Mouse (Mus musculus) heart, postnatal 36 days (tissue): ENCODE measurements at regions not wholly inside any gene's neighbourhood (a gene's known extent, or its start where the extent isn't known, plus 50 kb on each side); places are given as distances from the start of the nearest gene placed in this dataset.

Source experiments
- DNase-seq, 2 experiments: peaks; one replicate each; pipeline ENCODE4 v3.0.0; 2021 to 2022
- intact Hi-C: fragments of 180-260 bp; cut with DNase I; formaldehyde crosslinking; loops from one replicate; pipeline ENCODE4 v1.15.1; 2025

DNA sequence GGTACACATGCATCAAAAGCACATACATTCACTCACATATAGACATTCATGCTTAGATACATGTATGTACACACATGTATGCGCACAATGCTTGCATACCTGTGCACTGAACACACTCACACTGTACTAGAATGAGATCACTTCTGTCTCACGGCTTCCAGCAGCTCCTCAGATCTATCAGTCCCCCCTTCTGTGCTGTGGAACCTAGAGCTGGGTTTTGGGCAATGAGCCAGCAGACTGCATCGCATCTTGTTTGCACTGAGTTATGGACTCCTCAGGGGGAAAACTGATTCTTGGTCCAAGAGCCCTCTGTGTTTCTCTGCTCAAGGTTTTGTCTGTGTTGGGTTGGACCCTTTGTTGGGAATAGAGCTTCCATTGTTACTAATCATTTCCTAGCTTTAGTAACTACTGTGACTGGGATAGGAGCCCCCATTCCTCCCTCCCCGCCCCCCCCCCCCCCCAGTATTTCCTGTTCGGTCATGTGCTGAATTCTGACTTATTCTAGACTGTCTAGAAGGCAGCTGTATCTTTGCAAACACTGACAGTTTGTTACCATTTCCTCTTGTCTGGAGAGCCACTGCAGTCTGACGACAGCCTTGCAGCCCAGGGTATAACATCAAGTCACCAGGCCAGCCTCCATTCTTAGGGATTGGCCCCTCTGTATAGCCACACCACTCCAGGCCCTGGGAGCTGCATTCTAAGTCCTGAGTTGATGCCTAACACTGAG, 101.3 kb downstream of the Tpra1 start:
- peak in 1 of 2 experiments; percentile 9 for DNase-seq
- intact Hi-C loops: no loop called here

DNA sequence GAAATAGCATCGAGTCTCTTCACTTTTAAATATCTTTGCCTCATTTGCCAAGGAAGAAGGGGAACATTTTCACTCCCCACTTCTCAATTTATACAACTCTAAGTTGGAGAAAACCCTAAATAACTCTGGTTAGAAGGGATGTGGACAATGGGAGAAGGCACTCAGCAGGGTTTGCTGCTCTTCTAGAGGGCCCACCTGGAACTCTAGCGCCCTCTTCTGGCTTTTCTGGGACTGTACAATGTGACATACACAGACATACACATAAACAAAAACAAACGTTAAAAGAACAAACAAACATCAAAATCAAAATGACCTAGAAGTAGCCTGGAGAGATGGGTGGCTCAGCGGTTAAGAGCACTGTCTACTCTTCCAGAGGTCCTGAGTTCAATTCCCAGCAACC, 103.0 kb downstream of the Tpra1 start:
- intact Hi-C loops: no loop called here
- no peak for DNase-seq

DNA sequence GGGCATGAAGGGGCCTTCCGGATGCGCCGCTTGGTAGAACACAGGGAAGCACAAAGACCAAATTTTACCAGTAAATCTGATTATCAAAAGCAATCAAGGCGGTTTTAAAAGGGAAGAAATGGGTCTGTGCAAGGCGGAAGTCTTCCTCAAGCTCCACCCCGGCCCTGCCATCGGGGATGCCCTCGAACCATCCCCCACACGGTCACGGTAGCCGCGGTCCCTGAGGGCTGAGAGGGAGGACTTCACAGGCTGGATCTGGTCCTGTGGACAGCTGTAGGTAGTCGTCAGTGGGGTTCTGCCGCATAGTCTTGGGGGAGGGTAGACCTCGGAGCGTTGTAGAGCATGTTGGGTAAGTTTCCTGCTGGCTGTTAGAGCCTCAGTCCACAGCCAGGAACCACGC, 104.9 kb downstream of the Tpra1 start:
- DNase-seq: no peak
- intact Hi-C loops: no loop called here

DNA sequence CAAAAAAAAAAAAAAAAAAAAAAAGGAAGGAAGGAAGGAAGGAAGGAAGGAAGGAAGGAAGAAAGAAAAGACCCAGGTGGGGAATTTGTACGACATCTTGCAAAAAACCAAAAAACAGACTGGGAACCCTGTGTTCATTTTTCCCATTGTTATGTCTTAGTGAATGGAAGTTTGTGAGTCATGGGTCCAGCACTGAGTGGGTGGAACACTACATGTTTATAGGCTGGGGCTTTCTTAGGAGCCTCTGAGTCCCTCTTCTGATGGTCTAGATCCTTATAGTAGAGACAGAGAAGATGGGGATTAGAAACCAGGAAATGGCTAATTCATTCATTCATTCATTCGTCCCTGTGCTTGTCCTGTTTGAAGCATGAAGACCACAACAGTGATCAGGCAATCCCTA, 105.5 kb downstream of the Tpra1 start:
- intact Hi-C loops: no loop called here
- DNase-seq: no peak

DNA sequence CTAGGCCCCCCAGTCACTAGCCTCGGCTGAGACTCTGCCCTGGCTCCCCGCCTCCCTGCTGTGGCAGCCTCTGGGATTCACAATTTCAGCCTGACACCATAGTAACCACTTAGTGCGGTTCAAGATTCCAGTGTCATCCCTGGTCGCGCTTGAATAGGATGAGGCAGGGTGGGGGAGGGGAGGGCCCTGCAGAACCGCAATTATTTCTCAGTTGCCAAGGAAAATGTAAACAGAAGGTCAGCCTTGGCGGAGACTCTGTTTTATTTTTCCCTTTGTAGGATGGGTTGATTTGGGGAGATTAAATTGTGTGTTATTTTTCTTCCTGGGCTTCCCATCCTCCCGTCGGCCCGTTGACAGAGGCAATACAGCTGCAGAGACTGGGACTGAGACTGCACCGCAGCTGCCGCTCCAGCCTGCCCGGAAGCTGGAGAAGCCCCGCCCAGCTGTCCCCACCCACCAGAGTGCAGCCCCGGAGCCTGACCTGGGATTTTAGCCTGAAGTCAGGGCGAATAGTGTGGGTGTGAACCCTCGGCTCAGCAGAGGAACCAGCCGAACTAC, 106.6 kb downstream of the Tpra1 start:
- intact Hi-C loops: no loop called here
- peak; percentile 51 to 53 for DNase-seq

DNA sequence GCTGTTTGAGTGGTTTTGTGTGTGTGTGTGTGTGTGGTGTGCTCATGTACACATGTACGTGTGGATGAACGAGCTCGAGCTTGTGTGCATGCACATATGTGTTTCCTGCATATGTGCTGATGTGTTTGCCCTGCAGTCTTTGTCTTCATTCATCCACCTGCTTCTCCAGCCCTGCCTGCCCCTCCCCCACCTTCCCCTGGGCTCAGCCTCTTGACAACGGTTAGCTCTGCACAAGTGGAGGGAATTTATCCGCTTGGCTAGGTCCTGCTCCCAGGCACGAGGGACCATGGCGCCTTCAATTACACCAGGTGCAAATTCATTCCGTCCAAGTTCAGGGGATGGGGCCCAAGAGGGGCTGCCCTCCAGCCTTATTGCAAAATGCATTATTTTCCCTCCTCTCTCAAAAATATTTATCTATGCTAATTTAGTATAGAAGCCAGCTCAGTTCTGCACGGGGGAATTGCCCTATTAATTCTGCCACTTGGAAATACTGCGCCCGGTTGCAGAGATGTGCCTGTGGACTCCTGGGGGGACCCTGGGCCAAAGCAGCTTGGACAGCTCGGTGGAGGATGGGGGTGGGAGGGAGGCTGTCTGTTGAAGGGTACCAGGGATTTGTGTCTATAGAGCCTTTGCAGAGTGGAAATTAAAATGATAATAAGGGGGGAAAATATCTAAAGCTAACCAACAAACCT, 111.1 kb downstream of the Tpra1 start:
- no peak for DNase-seq
- intact Hi-C loops: no loop called here

DNA sequence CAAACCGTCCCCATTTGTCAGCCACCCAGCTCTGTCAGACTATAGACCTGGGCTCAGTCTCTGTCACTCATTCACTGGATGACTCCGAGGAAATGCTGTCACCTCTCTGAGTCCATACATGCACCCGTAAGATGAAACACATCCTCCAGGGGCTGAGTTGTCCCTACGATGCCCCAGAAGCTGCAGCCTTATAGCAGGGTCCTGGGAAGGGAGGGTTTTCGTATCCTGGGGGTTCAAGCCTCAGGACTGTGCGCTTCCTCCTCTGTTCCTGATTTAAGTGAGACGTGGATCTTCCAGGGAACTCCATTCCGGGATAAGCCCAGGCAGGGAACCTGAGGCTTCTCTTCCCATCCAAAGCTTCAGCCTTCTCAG, 111.6 kb downstream of the Tpra1 start:
- DNase-seq: no peak
- intact Hi-C loops: no loop called here

DNA sequence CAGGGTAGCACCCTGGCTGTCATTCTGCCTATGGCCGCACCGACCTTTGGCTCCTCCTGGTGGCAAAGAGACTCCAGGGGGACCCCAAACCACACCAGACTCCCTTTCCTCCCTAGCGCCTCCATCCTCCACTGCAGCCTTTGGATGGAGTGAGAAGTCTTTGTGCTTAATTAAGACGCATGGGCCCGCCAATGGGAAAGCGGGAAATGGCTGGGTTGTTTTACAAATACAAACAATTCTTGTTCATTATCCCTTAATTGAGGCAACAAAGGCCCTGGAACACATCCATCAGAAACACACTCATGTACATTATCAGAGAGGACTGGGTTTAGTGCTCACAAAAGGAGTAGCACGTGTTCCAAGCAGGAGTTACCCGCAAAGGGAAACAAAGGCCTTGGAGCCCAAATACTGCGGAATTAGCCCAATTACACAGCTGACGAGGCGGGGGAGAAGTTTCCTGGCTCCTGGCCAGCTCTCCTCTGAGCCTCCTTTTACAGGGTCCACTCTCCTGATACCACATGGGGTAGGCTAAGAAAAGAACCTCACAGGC, 122.1 kb downstream of the Tpra1 start:
- intact Hi-C loops: no loop called here
- DNase-seq: no peak

DNA sequence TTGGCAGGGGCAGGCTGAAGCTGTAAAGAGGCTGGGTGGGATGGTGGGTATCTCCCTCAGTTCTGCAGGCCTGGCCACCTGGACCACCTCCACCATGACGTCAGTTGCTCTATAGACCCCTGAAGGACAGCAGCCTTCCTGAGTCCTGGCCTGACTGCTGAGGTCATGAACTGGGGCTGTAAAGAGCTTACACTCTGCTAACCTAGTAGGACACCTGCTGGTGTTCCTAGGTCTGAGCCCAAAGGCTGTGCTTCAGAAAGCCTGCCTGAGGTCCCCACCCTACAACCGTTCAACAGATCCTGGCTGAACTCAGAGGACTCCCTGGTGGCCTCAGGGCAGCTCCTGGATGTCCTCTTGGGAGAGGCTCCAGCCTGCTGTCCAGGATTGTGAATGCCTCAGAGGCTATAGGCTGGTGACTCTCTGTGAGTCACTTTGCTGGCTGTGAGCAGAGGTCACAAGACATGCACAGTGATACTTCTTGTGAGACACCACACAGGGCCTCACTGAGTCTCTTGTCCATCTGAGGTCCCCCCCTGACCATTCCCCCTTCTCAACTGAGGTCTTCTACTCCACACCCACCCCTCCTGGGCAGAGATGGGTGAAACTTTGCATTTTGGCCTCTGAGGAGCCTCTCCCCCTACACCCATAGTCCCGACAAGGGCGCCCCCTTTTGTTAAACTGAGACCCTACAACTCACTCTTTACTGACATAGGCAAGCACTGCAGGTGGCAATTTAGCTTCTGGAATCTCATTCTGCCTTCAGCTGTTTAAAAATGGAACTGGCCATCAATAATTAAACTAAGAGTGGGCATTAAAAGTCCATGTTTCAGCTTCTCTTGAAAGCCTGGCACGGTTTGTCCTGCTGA, 131.6 kb downstream of the Tpra1 start:
- DNase-seq: no peak
- intact Hi-C loops: no loop called here

DNA sequence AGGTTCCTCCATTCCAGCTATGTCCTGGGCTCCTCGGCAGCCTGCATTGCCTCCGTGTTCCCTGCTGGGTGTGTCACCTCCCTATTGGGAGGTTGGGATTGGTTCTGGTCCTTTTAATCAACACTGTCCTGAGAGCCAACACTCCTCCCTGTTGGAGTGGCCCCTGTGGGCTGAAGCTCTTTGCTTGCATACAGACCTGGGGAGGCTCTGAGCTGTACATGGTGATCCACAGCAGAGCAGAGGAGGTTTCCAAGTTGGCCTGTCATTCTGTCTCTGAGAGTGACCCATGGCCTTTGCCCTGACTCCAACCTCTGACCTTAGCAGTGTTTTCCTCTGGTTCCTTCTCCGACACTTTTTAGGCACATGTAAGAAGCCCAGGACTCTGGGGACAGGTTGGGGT, 132.4 kb downstream of the Tpra1 start:
- no peak for DNase-seq

DNA sequence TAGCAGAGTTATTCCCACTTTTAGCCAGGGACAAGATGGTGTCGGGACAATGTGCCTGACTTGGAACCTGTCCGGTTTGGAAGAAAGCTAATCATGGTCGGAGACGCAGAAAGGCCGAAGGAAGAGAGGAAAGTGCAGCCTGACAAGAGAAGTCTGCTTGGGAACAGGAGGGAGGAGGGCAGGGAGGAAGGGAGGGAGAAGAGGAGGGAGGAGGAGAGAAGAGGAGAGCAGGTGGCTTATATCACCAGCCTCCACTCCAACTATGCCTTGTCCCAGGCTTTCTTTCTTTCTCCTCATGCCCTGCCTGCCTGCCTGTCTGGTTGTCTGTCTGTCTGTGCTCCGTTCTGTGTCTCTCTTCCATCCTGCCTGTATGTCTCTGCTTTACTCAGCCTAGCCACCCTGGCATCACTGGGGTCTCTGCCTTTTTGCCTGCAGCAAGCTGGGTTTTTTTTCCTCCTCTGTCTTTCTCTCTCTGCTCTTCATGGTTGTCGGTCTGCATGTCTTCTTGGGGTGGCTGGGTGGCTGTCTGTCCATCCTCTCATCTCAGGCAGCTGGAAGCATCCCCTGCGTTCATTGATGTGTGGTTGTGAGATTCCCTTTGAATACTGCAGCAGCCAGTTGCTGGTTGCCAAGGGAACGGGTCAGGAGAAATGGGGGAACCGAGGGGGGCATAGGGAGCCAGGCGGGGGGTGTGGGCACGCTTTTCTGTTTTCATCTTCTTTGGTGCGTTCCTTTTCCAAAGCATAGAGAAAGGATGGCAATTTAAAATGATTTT, 133.2 kb downstream of the Tpra1 start:
- intact Hi-C loops: no loop called here
- no peak for DNase-seq

More for the DNA sequence above, 132.4 kb downstream of the Tpra1 start:
- intact Hi-C loops: no loop called here

DNA sequence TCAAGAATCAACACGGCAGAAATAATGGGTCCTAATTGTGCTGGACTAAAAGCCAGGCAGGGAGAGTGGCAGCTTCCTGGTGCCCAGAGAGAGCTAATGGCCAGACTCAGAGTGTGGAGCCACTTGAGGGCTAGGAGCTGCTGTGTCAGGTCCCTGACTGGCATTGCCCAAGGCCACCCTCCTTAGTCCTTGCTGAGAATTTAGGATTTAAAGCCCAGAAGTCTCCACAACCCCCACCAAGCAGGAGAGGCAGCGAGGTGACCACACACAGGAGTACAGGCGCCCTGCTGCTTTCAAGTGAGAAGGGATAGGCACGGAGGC, 133.7 kb downstream of the Tpra1 start:
- no peak for DNase-seq
- intact Hi-C loops: no loop called here

DNA sequence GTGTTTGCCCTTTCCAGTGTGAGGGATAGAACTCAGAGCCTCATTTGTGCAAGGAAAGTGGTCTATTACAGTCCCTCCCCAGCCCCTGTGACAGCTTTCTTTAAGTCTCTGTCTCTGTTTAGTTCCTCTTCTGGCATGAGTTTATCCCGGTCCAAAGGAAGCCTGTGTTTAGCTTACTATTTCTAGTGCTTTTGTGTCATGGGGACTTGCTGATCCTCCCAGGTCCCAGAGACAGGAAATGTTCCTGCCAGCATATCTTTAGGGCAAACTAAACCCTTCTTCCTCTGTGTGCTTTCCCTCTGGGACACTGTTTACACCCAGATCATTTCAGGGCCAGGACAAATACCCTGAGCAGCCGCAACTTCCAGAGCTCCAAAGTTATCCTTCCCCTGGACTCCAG, 135.3 kb downstream of the Tpra1 start:
- intact Hi-C loops: no loop called here
- DNase-seq: no peak

DNA sequence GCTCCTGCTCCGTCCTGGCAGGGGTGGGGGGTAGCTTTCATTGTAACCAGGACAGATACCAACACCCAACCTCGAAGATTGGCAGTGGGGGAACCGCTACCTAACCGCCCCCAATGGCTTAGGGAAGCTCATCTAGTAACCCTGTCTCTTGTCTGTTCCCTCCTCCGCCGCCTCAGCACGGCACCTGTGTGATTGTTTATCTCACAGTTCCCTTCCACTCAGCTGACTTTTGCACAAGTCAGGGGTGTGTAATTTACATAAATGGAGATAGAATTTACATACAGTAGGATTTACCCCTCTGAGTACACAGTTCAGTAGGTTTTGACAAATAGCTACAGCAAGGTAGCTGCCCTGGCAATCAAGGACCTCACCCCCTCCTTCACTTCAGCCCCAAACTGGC, 135.8 kb downstream of the Tpra1 start:
- intact Hi-C loops: no loop called here
- DNase-seq: no peak

DNA sequence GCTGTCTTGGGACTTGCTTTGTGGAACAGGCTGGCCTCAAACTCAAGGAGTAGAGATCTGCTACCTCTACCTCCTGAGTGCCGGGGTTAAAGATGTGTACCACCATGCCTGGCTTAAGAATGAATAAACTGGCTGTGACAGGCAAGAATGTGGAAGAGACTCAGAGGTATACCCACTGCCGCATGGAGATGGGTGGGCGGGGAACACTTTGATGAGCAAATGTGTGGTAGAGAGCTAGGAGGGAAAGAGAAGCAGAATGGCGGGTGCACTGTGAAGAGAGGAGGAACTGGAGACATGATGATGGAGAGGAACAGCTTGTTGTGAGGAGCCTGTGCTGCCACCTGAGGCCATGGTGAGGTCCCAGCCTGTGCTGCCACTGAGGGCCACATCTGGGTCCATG, 138.9 kb downstream of the Tpra1 start:
- DNase-seq: no peak
- intact Hi-C loops: no loop called here

DNA sequence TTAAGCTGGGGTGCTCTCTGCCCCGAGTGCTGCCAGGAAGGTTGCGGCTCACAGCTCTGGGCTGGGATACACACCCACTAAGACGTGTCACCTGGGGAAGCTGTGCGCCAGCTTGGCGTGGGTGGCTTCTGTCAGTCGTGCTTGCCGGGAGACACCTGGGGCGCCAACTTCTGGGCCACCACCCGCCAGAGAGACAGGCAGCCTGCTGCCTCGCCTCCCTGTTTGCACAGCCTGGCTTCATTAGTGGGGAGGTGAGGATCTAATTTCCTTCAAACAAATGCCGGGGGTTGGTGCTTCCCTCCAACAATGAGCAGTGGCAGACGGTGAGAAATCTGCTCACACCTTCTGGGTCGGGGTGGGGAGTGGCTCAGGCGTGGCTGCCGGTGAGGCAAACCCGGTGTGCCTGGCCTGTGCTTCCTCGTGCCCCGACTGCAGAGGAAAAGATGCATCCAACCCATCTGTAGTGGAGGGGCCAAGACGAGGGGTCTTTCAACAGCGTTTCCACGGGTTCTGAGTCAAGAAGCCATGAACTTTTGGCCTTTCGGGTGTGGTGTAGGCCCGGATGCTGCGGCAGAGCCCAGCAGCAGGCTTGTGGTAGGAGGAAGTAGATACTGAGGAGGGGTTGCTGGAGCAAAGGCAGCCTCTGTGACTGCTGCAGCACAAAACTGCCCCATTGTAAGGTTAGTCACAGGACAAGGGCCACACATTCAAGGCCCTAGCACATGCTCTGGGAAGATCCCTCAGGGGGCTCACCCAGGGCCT, 140.6 kb downstream of the Tpra1 start:
- DNase-seq: no peak
- intact Hi-C loops: no loop called here

DNA sequence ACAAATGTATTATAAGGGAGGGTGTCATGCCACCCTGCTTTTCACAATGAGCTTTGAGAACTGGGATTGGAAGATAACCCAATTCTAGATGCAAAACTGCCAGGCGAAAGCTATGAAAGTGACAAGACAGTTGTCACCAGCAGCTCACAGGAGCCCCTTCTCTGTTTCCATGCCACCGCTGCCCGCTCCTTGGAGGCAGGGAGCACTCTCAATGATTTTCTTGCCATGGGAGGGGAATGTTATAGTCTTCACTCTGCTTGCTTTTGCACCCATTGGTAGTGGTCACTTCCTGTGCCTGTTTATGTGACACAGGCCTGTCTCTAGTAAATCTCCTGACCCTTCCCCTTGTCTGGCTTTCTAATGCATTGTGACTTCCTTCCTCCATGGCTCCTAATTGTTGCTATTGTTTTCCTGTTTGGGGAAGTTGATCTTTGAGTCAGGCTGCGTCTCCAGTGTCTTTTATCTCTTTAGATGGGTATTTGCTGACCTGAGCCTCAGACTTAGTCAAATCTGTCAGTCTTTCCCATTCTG, 143.4 kb downstream of the Tpra1 start:
- intact Hi-C loops: no loop called here
- no peak for DNase-seq

DNA sequence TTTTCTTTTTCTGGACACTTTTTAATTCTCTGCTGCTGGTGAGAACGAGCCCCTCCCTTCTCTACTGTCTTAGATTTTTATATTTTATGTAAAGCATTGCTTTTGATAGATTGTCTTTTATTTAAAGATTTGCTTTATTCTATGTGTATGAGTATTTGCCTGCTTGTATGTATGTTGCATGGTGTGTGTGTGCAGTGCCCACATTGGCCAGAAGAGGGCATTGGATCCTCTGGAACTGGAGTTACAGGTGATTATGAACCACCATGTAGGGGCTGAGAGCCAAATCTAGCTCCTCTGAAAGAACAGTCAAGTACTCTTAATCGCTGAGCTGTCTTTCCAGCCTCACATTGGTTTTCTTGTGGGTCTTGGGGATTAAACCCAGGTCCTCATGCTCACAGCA, 144.4 kb downstream of the Tpra1 start:
- intact Hi-C loops: no loop called here
- no peak for DNase-seq

DNA sequence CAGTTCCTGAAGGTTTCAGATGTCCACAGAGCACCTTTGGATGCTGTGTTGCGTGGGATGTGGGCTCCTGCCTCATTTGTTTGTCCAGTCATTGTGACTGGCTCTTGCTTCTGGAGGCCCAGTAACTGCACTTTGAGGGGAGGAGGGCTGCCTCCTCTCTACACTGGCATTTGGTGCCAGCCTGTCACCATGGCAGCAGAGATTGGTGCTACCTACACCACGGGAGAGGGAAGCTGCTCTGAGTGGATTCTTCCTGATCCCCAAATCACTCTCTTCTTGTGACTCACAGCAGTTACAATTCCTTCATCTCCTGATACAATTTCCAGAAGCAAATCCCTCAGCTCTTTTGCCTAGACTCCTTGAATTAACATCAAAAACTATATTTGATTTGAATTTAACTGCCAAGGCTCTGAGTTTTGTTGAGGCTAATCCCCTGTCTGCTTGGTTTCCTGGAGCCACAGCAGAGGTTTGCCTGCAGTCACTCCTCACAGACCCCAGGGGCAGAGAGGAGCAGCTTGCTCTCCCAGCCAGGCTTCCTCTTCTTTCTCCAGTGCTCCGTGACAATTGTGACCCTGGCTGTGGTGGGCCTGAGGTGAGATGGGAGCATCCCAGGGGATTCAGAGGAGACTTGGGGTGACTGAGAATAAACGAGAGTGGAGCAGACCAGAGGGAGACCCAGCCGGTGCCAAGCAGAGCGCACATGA, 145.7 kb downstream of the Tpra1 start:
- no peak for DNase-seq
- intact Hi-C loops: no loop called here
